Mouse (Mus musculus): ENCODE measurements at regions not wholly inside any gene's neighbourhood (a gene's known extent, or its start where the extent isn't known, plus 50 kb on each side); places are given as distances from the start of the nearest gene placed in this dataset.
"Not testable (repeated sequence)": the region's sequence is repeated elsewhere in the genome, so short reads cannot be mapped to it uniquely, and the experiment has no call there.

GRCm38 (mm10) chr8:71081291-71081690 lies 175.6 kb downstream of the Map1s start:
- H3K9ac ChIP-seq (ENCODE audit: insufficient read depth, low read depth); H3K79me2 ChIP-seq (replicated peaks; ENCODE audit: control insufficient read depth, extremely low read depth, insufficient read depth, poor library complexity, severe bottlenecking); H3K4me2 ChIP-seq (ENCODE audit: insufficient read depth, low read depth, poor library complexity, severe bottlenecking); H3K27ac ChIP-seq (ENCODE audit: insufficient read depth, low read depth); dilution Hi-C loops (cut with MboI; ENCODE audit: extremely low pct_ligation_motif_present, extremely low pct_unique_long_range_greater_than_20kb, low sequenced_read_pairs); DNase-seq (ENCODE audit: extremely low read depth); H3K36me3 ChIP-seq (replicated peaks in 1 of 2; ENCODE audit: control insufficient read depth in 1 of 2, insufficient read depth in 1 of 2, low read length in 1 of 2); in situ Hi-C loops (cut with MboI; ENCODE audit: low pct_ligation_motif_present, low pct_unique_long_range_greater_than_20kb, low sequenced_read_pairs); H3K4me1 ChIP-seq (ENCODE audit: control insufficient read depth in 1 of 2, insufficient read depth in 2 of 2); H3K27me3 ChIP-seq (replicated peaks); H3K4me3 ChIP-seq (replicated peaks in 1 of 3; ENCODE audit: low read depth in 2 of 3, low read length in 2 of 3, poor library complexity in 1 of 3); H3K9me3 ChIP-seq (replicated peaks; ENCODE audit: low read length): not testable (repeated sequence)

- H3K36me3 ChIP-seq (replicated peaks in 1 of 2; ENCODE audit: control insufficient read depth in 1 of 2, insufficient read depth in 1 of 2, low read length in 1 of 2); DNase-seq (ENCODE audit: extremely low read depth); H3K4me1 ChIP-seq (ENCODE audit: control insufficient read depth in 1 of 2, insufficient read depth in 2 of 2); H3K9me3 ChIP-seq (replicated peaks; ENCODE audit: low read length); H3K4me2 ChIP-seq (ENCODE audit: insufficient read depth, low read depth, poor library complexity, severe bottlenecking); dilution Hi-C loops (cut with MboI; ENCODE audit: extremely low pct_ligation_motif_present, extremely low pct_unique_long_range_greater_than_20kb, low sequenced_read_pairs); H3K4me3 ChIP-seq (replicated peaks in 1 of 3; ENCODE audit: low read depth in 2 of 3, low read length in 2 of 3, poor library complexity in 1 of 3); H3K27ac ChIP-seq (ENCODE audit: insufficient read depth, low read depth); H3K79me2 ChIP-seq (replicated peaks; ENCODE audit: control insufficient read depth, extremely low read depth, insufficient read depth, poor library complexity, severe bottlenecking); H3K9ac ChIP-seq (ENCODE audit: insufficient read depth, low read depth); H3K27me3 ChIP-seq (replicated peaks): not testable (repeated sequence)
- in situ Hi-C loops (cut with MboI; ENCODE audit: low pct_ligation_motif_present, low pct_unique_long_range_greater_than_20kb, low sequenced_read_pairs), result loop anchor here (25.0 kb wide), 2 partner anchors 885 to 985 kb away; partner anchors contain the start of genes Cyp4f18 and Olfr374
Observed at GRCm38 (mm10) chr8:71127131-71127530, 145.4 kb upstream of the Myo9b start.

GRCm38 (mm10) chr8:71130411-71131261 lies 141.9 kb upstream of the Myo9b start:
- Histone ChIP-seq H3K9me3 (replicated peaks; ENCODE audit: low read length) (no peaks in the 10 kb centered on the region), H3K27ac (ENCODE audit: insufficient read depth, low read depth) (no peak overlapping the region), H3K4me1 (ENCODE audit: control insufficient read depth in 1 of 2, insufficient read depth in 2 of 2) (no peaks in the 10 kb centered on the region), H3K27me3 (replicated peaks) (peaks cover 3% of the 10 kb centered on the region), H3K4me3 (replicated peaks in 1 of 3; ENCODE audit: low read depth in 2 of 3, low read length in 2 of 3, poor library complexity in 1 of 3) (no peak overlapping the region), H3K36me3 (replicated peaks in 1 of 2; ENCODE audit: control insufficient read depth in 1 of 2, insufficient read depth in 1 of 2, low read length in 1 of 2) (no peaks in the 10 kb centered on the region), H3K4me2 (ENCODE audit: insufficient read depth, low read depth, poor library complexity, severe bottlenecking) (no peak overlapping the region), H3K9ac (ENCODE audit: insufficient read depth, low read depth) (no peak overlapping the region), H3K79me2 (replicated peaks; ENCODE audit: control insufficient read depth, extremely low read depth, insufficient read depth, poor library complexity, severe bottlenecking) (no peaks in the 10 kb centered on the region)
- dilution Hi-C loops (cut with MboI; ENCODE audit: extremely low pct_ligation_motif_present, extremely low pct_unique_long_range_greater_than_20kb, low sequenced_read_pairs), result no loop called here
- TF ChIP-seq NELFE (IDR thresholded peaks at IDR 0.05; ENCODE audit: low read depth, low read length) (no peak), HCFC1 (IDR thresholded peaks at IDR 0.05; ENCODE audit: low read depth, low read length) (no peak), CHD2 (IDR thresholded peaks at IDR 0.05; ENCODE audit: low read length) (no peak), POLR2AphosphoS2 (IDR thresholded peaks at IDR 0.05; ENCODE audit: low read depth, low read length) (no peak), JUN (IDR thresholded peaks at IDR 0.05; ENCODE audit: insufficient read depth, low read depth, low read length) (no peak), UBTF (IDR thresholded peaks at IDR 0.05; ENCODE audit: low read depth, low read length) (no peak), RAD21 (IDR thresholded peaks at IDR 0.05; ENCODE audit: low read depth, low read length) (no peak), RCOR1 (conservative IDR thresholded peaks at IDR 0.05; ENCODE audit: low read depth, low read length) (no peak), MEF2A (IDR thresholded peaks at IDR 0.05; ENCODE audit: borderline replicate concordance, low read depth, low read length) (no peak), ZC3H11A (IDR thresholded peaks at IDR 0.05; ENCODE audit: low read depth, low read length) (no peak), SIN3A (IDR thresholded peaks at IDR 0.05; ENCODE audit: low read length) (no peak), TCF12 (IDR thresholded peaks at IDR 0.05; ENCODE audit: low read depth, low read length) (no peak), TBP (conservative IDR thresholded peaks at IDR 0.05; ENCODE audit: low read depth, low read length) (no peak), MYC (IDR thresholded peaks at IDR 0.05; ENCODE audit: low read depth, low read length) (no peak), ZNF384 (IDR thresholded peaks at IDR 0.05; ENCODE audit: low read depth, low read length) (no peak), EP300 (IDR thresholded peaks at IDR 0.05; ENCODE audit: low read length) (no peak)
- DNase-seq (ENCODE audit: extremely low read depth), result no peak
- in situ Hi-C loops (cut with MboI; ENCODE audit: low pct_ligation_motif_present, low pct_unique_long_range_greater_than_20kb, low sequenced_read_pairs), result loop anchor here (5.0 to 25.0 kb wide), 3 partner anchors 702 to 982 kb away; partner anchors contain the start of genes Cyp4f18 and Olfr374
